Mouse (Mus musculus): Measurements from ENCODE around the gene Farp1.

DNA sequence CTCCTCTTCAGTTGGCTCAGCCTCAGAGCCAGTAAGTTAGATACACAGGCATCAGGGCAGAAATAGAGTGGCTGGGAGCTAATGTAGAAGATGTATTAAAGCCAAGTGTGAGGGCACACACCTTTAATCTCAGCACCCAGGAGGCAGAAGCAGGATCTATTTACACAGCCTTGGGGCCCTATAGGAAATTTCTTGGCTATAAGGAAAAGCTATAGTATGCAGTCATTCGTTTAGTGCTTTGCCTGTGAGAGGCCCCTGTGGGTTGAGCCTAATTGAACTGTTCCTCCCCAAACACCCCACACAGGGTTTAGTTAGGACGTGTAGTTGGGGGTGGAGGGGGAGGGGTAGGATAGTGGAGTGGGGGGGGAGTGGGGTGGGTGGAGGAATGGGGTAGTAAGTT is 87.9 kb downstream of the Farp1 start:
- TF ChIP-seq CTCF (IDR thresholded peaks at IDR 0.05; ENCODE audit: low read depth) (no peak), EP300 (IDR thresholded peaks at IDR 0.05; ENCODE audit: low read depth) (no peak)
